Mouse (Mus musculus) A20 (cell line): ENCODE data around the gene Lrr1.

Experiments
- DNase-seq: peaks from one replicate; pipeline ENCODE4 v3.0.0-alpha.2; 2011; ENCODE audit warnings: low read depth, low spot score

Lrr1 gene

GRCm38 (mm10) chr12:69197378-69198163 is 29.0 kb downstream of the Lrr1 start:
- DNase-seq, result peak; percentile 87

- DNase-seq, result peak; percentile 88
Measured at GRCm38 (mm10) chr12:69198164-69198535, 29.5 kb downstream of the Lrr1 start, which contains the start of gene Dnaaf2. Gene Dnaaf2, minus strand, starts transcription at chr12:69198429.

GRCm38 (mm10) chr12:69198985-69199384 is 30.4 kb downstream of the Lrr1 start:
- DNase-seq, result no peak

GRCm38 (mm10) chr12:69204052-69204833 is 35.6 kb downstream of the Lrr1 start, which contains the start of gene Gm49384:
Gene Gm49384, minus strand, starts transcription at chr12:69204267.
- no peak for DNase-seq

GRCm38 (mm10) chr12:69207396-69207795 is 38.8 kb downstream of the Lrr1 start:
- DNase-seq, result no peak

GRCm38 (mm10) chr12:69207926-69208325 is 39.3 kb downstream of the Lrr1 start:
- no peak for DNase-seq

GRCm38 (mm10) chr12:69208520-69208919 is 39.9 kb downstream of the Lrr1 start:
- no peak for DNase-seq

GRCm38 (mm10) chr12:69210056-69210979 is 41.7 kb downstream of the Lrr1 start:
- DNase-seq, result no peak

GRCm38 (mm10) chr12:69211057-69211456 is 42.4 kb downstream of the Lrr1 start:
- no peak for DNase-seq

- no peak for DNase-seq
Measured at GRCm38 (mm10) chr12:69213186-69213777, 44.7 kb downstream of the Lrr1 start.

GRCm38 (mm10) chr12:69214393-69214792 is 45.8 kb downstream of the Lrr1 start:
- DNase-seq, result no peak

- DNase-seq, result no peak
Measured at GRCm38 (mm10) chr12:69215000-69215785, 46.6 kb downstream of the Lrr1 start.

- DNase-seq, result no peak
Measured at GRCm38 (mm10) chr12:69216587-69216986, 48.0 kb downstream of the Lrr1 start.

GRCm38 (mm10) chr12:69220613-69221277 is 52.1 kb downstream of the Lrr1 start:
- DNase-seq, result no peak

GRCm38 (mm10) chr12:69227776-69228466 is 59.3 kb downstream of the Lrr1 start, which contains the start of gene Pole2:
Gene Pole2, minus strand, starts transcription at chr12:69228195.
- peak; percentile 93 for DNase-seq
